Mouse (Mus musculus) adrenal gland, adult 18-20 months (tissue): ENCODE data around the gene Fnbp1l. TPM values are rescaled to one million over a fixed set of nuclear protein-coding genes. Genes with fewer than 3 reads are reported as not detected.

Experiments
- DNase-seq, 2 experiments: peaks; one replicate each; pipeline ENCODE4 v3.0.0; 2021 to 2022; ENCODE audit warnings: low spot score in 2 of 2
- total RNA-seq, 2 experiments: library from RNA; stranded (reverse); gene quantifications; 1 replicate in 1 of 2; 2 replicates in 1 of 2; pipeline ENCODE4 v1.2.3; 2021

Gene Fnbp1l
- total RNA-seq, 2 experiments from 2014 or later, result 16.5 to 16.8 TPM

DNA sequence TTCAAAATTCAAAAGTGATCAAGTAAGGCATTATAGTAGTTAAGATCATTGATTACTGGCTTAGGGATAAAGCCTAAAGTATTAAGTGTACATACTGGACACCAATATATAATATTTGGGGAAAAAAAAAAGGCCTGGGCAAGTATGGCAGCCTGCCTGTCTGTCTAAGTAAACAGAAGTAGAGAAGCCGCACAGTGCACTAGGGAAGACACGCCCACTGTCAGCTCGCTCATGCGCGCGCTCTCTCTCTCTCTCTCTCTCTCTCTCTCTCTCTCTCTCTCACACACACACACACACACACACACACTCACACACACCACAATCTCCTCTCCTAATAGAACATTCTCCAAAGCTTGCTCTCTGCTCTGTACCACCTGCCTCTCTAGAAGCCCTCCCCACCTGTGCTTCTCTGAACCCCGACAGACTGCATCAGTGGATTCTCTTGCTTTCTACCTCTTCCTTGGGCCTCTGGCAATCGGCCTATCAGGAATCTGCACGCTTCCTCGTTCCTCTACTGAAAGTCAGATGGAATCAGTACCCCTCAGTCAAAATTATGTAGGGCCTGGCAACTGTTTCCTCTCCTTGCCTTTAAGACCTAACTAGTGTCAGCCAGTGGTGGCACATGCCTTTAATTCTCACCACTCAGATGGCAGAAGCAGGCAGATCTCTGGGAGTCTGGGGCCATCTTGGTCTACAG is 13.3 kb downstream of the Fnbp1l start:
- DNase-seq, result no peak

DNA sequence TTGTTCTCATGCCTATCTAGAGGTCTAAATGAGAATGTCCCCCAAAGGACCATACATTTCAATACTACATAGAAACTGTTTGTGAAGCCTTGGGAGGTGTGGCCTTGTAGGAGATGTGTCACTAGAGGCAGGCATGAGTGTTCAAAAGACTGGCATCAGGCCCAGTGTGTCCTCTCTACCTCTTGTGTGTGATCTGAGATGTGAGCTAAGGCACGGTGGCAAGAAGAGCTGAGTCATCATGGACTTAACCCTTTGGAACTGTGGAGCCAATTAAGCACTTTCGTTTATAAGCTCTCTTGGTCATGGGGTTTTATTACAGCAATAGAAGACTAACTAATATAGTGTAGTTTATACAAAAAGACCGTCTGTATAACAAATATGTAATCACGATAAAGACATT is 16.3 kb downstream of the Fnbp1l start:
- no peak for DNase-seq

DNA sequence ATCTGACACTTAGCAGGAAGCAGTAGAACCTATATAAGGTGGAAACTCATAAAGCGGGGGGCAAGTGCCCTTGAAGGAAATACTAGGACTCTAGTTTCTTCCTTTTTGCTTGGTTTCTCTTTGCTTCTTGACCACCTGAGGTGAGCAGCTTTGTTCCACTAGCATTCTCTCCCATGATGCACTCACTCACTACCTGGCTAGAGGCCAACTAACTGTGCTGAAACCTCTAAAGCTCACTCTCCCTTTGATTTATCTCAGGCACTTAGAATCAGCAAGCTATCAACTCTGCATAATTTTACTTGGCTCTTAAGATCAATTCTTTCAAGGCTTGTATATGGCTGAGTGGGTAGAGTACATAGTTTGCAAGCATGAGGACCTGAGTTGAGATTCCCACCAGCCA is 17.1 kb downstream of the Fnbp1l start:
- no peak for DNase-seq

DNA sequence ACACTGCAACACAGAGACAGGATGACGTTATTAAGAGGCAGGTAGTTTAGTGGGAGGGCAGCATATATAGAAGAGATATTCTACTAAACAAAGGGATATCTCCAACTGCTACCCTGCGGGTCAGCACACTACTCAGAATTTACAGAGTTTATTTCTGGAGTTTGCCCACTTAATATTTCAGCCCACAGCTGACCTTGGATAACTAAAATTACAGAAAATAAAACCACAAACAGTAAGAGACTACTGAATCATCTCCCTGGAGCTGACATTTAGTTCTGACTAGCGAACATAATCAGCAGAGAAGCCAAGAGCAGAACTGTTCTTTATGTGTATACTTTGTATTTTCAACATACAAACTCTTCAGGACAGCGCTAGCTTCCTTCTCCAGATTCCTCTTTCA is 20.2 kb downstream of the Fnbp1l start:
- DNase-seq, result no peak

DNA sequence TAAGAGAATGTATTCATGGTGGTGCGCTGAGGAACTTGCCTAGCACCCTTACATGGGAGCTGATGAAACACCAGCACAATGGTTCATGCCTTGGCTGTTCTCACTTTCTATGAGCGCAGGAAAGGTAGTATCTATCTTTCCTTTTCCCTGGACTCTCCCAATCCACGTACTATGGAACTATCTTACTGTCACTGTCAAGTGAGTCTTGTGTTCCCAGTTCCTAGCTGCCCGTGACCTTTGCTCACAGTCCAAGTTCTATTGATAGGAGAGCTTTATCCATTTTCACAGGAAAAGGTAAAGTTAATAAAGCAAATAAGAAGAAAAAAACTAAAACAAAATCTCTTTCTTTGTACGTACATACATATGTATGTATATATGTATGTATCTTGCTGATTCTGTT is 28.7 kb downstream of the Fnbp1l start:
- DNase-seq, result no peak

DNA sequence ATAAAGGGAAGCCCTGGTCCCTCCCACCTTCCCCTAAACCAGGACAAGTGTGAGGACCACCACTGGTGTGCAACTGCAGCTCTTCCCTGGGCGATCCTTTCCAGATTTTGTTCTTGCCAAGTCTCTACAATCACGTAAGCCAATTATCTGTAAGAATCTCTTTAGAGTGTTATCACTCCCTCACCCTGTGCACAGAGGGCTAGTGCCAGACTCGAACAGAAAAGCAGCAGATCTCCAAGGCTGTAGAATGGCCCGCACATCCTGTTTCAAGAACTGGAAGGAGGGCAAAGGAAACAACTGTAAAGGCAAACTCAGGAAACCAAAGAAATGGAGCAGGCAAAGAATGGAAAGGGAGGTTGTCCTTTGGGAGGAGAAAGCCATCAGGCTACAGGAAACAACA is 29.2 kb downstream of the Fnbp1l start:
- DNase-seq, result no peak

DNA sequence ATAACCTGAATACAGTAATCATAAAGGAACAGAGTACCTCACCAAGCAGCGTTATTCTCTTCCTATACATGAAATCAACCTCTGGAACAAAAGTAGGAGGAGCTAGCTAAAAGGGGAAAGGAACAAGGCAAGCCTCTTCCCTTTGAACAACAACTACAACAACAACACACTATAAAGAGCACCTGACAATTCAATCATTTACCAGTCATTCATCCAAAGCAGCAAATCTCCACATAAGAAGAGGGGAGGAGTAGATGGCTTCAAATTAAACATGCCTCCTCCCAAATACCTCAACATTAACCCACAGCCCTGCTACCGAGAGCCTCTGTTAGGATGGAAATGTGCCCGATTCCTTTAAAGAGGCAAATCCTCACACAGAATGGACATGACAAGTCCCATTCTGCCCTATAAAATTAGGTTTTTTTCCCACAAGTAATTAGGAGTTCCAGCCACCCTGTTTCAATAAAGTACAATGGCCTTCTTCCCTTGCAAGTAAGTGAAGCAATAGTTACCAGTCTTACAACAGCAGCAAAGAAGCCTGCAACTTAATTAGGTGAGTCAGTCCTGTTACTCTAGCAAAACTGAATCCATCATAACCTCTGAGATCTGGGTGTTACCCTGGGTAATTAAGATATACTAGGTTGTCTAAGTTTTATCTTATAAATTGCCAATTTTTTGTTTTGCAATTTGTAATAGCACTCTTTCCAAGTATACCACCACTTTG is 32.4 kb downstream of the Fnbp1l start:
- DNase-seq, result no peak

DNA sequence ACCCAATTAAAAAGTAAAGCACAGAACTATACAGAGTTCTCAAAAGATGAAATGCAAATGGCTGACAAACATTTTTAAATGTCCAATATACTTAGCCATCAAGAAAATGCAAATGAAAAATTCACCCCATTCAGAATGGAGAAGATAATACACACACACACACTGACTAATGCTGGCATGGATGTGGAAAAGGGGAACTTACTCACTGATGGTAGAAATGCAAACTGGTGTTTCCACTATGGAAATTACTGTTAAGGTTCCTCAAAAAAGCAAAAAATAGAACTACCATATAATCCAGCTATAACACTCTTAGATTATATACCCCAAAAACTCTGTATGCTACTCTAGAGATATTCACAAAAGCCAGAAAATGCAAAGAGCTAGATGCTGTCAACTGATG is 42.2 kb downstream of the Fnbp1l start:
- no peak for DNase-seq

DNA sequence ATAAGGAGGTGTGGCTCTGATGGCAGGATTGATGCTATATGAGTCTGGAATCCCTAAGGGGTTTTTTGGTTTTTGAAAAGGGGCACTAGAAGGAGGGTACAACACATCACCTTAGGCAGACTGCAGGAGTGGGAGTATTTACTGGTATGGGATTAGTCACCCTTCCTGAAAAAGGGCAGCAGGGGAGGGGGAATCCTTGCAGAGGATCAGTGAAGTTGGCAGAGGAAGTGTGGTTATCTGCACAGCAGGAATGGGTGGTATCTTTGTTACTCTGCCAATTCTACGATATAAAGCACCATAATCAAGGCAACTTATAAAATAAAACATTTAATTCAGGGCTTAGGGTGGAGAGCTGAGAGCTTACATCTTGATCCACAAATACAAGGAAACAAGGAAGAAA is 44.6 kb downstream of the Fnbp1l start:
- no peak for DNase-seq

DNA sequence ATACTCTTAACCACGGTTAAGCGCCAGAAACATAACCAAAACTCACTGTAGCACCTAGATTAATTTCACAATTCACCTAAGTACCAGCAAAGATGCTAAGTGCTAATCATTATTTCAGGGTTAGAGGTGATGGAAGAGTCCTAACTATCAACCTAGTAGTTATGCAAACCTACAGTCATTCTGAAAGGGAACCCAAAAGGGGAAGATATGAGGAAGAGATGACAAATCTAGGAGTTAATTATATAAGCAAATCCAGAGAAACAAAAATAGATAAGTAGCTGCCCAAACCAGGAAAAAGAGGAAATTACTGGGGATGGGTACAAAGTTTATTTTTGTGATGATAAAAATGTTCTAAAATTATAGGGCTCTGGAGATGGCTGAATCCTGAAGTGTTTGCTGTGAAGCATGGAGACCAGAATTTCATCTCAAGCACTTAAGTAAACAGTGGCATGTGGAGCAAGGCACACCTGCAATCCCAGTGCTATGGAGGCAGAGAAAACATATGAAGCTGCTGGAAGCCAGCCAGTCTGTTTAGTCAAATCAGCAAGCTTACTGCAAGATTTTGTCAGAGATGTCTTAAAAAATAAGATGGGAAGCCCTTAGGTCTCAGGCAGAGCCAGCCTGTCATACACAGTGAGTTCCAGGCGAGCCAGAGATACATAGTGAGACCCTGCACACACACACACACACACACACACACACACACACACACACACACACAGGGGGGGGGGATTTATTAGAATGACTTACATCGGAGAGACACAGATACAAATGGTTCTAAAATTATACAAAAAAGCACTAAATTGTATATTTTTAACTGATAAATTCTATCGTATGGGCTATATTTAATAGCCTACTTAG is 45.9 kb downstream of the Fnbp1l start:
- no peak for DNase-seq

DNA sequence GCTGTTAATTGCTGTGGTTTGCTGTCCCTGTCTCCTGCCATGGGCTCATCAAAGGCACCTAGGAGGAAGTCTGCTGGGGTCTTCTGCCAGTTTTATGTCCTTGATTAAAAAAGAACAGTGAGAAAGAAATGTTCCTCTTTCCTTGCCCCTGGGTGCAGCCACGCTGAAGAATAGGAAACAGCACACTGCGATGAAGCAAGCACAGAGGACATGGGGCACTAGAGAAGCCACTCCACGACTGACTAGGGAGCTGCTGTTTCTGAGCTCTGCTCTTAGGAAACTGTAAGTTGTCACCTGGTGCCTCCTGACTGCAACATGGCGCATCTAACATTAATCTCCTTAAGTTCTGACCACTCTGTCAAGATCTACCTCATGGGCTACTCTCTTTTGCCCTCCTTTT is 53.0 kb downstream of the Fnbp1l start:
- DNase-seq, result no peak

DNA sequence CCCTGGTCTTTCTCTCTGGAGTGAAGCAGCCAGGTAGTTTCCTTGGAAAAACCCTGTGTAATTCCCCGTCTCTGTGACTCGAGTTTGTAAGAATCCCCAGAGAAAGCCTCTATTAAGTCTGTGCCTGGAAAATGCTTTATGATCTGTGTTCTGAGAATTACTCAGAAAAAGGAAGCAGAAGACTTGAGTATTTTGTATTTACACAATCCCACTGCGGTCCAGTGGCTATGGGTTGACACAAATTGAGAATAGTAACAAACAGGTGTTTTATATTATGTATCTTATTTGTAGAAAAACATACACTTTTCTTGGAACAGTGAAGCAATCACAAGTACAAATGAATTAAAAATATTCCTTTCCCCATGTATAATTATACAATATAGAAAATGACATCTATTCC is 53.4 kb downstream of the Fnbp1l start:
- no peak for DNase-seq

DNA sequence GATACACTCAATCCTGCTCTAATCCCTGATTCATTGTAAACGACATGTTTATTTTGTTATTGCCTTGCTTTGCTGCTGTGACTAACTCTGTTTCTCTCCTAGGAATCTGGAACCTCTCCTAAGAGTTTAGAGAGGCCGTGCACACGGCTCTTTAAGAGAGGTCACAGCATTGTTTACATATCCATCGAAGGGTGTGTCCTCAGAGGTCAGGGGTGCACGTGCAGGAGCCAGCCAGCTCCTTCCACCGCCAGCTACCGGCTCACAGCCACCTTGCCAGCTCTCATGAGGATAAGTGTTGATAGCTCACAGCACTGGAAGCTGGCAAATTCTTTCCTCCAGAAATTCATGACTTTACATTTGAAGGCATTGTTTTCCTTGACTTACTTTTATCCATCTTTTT is 54.2 kb downstream of the Fnbp1l start:
- DNase-seq, result no peak

DNA sequence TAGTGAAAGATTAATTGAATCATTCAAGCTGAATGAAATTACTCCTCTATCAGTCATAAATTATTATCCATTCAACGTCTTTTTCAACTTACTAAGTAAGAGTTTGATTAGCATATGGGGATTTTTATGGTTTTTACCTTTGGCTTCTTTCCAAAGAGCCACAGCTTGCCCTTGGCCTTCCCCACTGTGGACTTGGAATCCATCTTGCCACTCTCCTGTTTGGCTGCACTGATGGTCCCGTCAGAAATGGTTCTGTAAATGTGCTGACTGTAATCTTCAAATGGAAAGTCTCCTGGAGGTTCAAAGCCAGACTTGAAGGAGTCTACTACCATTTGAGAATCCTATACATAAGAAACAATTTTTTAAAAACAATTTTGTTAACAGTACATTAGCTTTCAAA is 61.7 kb downstream of the Fnbp1l start:
- DNase-seq, result no peak

DNA sequence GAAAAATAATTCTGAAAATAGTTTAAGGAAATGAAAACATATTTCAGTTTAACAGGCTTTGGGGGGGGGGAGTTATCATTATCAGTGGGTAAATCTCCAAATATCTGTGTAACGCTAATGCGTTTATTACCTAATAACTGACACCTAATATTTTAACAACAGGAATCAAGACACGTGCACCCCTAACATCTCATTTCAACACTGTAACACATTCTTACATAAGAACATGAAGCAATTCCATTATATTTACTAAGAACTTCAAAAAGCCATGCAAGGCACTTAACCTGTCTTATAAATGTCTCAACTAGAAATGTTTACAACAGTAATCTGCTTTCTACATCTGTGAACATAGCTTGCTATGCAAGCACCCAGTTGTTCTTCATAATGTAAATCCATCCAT is 68.3 kb downstream of the Fnbp1l start:
- DNase-seq, result no peak

DNA sequence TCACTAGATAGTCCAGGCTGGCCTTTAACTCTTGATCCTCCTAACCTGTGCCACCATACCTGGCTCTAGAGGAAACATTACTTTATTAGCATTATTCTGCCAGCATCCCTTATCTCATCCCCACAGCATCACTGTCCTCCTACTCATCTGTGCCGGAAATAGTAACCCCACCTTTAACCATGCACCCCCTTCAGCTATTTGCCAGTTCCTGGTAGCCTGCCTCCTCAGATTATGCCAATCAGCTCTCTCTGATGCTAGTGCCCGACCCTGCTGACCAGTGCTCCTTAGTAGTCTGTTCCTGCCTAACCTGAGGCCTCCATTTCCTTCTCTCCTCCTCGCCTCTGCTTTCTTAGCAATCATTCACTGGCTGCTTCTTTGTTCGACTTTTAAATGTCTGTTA is 72.0 kb downstream of the Fnbp1l start:
- DNase-seq, result no peak

DNA sequence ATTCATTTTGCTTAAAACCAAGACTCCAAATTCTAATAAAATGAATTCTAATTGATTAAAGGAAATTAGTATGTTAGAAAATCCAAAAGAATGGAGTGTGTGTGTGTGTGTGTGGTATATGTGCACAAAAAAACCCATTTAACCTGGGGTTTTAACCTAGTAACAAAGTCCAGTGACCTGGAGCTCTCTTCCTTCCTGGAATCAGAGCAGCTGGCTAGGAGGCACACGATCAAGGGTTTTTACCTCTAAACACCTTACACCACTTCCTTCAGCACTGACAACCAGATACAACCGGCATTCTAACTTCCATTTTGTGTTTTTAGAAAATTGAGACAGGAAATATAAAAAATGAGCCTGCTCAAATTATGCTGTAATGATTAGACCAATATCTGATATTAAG is 74.2 kb downstream of the Fnbp1l start:
- no peak for DNase-seq

DNA sequence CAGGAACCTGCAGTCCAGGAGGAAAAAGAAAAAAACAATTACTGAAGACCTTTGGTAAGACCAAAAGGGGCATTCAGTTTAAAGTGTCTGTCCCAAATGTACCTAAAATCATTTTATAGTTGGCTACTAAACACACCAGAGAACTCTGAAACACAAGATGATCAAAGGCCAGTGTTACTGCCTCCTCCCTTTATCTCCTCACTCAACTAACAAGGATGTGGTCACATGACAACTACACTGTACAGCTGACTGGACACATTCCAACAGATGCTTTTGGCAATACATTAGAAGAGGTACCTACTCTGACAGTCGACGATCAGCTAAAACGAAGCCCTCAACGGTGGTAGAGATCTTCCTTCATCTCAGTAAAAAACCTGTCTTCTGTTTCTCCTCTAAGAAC is 78.6 kb downstream of the Fnbp1l start:
- no peak for DNase-seq

DNA sequence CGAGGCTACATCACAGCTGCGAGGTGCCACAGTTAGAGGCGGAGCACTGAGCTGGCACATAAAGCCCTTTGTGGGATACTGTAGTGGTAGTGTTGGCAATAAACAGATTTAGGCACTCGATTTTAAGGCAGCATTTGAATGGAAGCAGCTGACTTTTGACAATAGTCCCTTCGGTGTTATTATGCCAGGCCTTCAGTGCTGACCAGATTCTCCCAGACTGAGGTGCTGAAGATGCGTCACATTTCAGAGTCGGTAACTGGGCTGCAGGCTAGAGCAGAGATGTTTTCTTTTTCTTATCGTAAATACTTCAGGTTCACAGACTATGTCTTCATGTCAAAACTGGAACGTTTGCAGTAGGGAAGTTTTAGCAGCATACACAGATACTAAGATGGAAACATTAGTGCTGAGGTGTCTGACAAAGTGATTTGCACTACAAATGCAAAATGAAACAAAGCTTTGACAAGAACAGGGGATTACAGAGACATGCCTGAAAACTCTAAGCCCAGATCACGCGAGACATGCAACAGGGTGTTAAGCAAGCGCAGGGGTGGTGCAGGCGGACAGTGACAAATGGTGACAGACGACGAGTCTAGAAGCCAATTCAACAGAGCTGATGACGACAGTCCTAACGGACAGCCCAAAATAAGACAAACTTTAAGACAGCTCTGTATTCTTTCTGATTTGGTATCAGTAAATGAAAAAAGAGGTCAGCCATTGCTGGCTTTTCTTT is 79.4 kb downstream of the Fnbp1l start:
- no peak for DNase-seq

DNA sequence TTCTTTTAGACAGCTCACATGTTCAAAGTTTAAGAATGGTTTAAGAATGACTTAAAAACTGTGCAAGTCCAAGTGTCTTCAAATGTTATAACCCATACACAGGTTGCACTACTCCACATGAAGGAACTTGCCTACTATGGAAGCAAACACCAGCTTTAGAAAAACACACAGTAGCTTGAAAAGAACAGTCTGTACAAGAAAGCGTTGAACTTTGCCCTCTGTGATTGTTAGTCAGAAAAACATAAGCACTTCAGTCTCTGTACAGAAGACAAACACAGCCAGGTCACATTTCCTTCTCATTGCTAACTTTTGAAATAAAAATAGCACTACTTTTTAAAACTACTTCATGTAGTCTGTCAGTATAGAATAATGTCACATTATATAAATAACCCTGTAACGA is 80.7 kb downstream of the Fnbp1l start:
- no peak for DNase-seq

DNA sequence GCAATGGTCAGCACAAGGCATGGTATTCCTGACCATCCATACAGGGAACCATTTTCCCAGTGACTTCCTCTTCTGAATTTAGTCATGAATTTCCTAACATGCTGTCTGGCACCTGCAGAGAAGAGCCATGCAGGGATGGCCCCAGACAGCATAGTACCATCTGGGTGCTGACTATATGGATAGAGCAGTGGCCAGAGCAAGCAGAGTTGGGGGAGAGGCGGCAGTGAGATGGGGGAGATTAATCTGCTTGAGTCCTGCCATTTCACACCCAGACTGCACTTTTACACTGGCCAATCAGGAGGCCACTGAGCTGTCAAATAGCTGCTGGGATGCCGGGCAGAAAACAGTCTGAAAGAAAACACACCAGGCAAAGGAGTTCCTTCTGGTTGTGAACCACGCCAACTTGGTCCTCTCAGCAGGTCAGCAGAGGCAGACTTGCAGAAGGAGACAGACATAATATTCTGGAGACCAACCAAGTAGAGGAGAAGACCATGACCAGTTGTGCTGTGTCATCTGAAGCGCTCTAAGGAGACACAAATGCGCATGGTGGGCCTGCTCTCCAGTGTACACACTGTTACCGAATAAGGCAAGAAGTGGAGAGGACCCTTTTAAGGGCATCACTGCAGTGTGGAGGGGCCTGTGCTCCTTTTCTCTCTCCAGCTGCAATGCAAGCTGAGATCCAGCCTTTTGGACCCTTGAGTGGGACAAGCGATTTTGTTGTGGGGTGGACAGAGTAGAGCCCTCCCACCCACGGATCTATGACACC is 83.4 kb downstream of the Fnbp1l start:
- DNase-seq, result no peak
